Mouse (Mus musculus) stomach, postnatal 0 days (tissue): ENCODE data around the gene Mapk12.

Experiments
- CTCF ChIP-seq: IDR thresholded peaks from 2 replicates; pipeline ENCODE4 v1.5.1; 2016; ENCODE audit warnings: antibody characterized with exemption, low read depth, mild to moderate bottlenecking, moderate library complexity
- EP300 ChIP-seq: optimal IDR thresholded peaks from 2 replicates; pipeline ENCODE3; 2016; ENCODE audit warnings: antibody characterized with exemption

DNA sequence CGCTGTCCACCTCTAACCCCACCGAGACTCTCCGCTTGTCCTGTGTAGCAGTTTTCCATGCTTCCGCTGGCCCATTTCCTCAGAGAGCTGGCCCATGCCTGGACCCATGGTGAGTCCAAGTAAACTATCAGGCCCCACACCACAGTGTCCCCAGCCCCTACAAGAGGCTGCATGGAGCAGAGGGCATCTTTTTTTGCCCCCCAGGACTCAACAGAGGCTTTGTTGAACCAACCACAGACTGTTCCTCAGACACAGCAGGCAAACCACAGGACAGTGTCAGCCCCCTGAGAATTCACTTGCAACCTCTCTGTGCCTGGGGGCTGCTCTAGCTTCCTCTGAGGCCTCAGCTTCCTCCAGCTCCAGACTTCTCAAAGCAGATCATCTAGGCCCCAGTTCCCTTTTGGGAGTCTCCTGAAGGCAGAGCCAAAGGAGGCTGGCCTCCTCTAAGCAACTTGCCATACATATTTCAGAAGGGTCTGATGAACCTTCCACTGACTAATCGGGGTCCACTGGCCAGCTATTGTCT, 31.1 kb upstream of the Mapk12 start:
- TF ChIP-seq CTCF (no peak), EP300 (no peak)
